Mouse (Mus musculus) G1E (cell line): ENCODE results near the gene Ap3s2. TPM values are rescaled to one million over a fixed set of nuclear protein-coding genes. Genes with fewer than 3 reads are reported as not detected.

Experiments used
- ATAC-seq: 2 replicates; pipeline ENCODE4 v1.8.0; 2016; ENCODE audit warnings: mild to moderate bottlenecking; ENCODE audit not compliant: insufficient number of reproducible peaks, poor library complexity, low FRiP score, severe bottlenecking; ENCODE audit errors: extremely low read depth
- DNase-seq: peaks from one replicate; pipeline ENCODE4 v3.0.0; 2012; ENCODE audit warnings: low spot score
- H3K27me3 ChIP-seq: 2 replicates; pipeline ENCODE4 v1.6.1; 2012; ENCODE audit warnings: mild to moderate bottlenecking, low read length, inconsistent platforms; ENCODE audit not compliant: insufficient read depth
- H3K36me3 ChIP-seq: replicated peaks from 2 replicates; pipeline ENCODE3; 2012; ENCODE audit warnings: mild to moderate bottlenecking, inconsistent platforms
- H3K4me1 ChIP-seq: 2 replicates; pipeline ENCODE4 v1.6.1; 2012; ENCODE audit warnings: low read depth, low read length, inconsistent platforms, mixed read lengths; ENCODE audit not compliant: insufficient read depth
- H3K4me3 ChIP-seq: 2 replicates; pipeline ENCODE4 v1.5.1; 2012; ENCODE audit warnings: low read depth, mild to moderate bottlenecking, inconsistent platforms, low read length, moderate library complexity, mixed read lengths
- H3K9me3 ChIP-seq: replicated peaks from 2 replicates; pipeline ENCODE4 v1.6.1; 2012; ENCODE audit warnings: inconsistent platforms
- CTCF ChIP-seq: IDR thresholded peaks from 2 replicates; pipeline ENCODE4 v1.5.1; 2012; ENCODE audit warnings: low read depth, low read length, inconsistent platforms, mixed read lengths
- GATA1 ChIP-seq: IDR thresholded peaks from 2 replicates; pipeline ENCODE4 v1.6.1; 2012; ENCODE audit warnings: borderline replicate concordance, low read length, inconsistent platforms, mixed read lengths
- GATA2 ChIP-seq: IDR thresholded peaks from 2 replicates; pipeline ENCODE4 v1.6.1; 2012; ENCODE audit warnings: low read depth, low read length, inconsistent platforms, borderline replicate concordance
- POLR2AphosphoS5 ChIP-seq: IDR thresholded peaks from 2 replicates; pipeline ENCODE4 v1.6.1; 2012; ENCODE audit warnings: low read depth, low read length, inconsistent platforms; ENCODE audit not compliant: insufficient replicate concordance
- TAL1 ChIP-seq: conservative IDR thresholded peaks from 2 replicates; pipeline ENCODE4 v1.6.1; 2012; ENCODE audit warnings: low read depth, low read length, inconsistent platforms, mixed read lengths
- polyA plus RNA-seq: library from polyadenylated mRNA; stranded (reverse); fragments of >175 nt; gene quantifications from 2 replicates; pipeline ENCODE4 v1.2.3, GENCODE M21; 2012
- total RNA-seq, 2 experiments: library from RNA; stranded (forward) in 1 of 2; stranded (reverse) in 1 of 2; fragments of 200-1000 nt in 1 of 2; fragments of >200 nt in 1 of 2; fragmentation: Nextera tagmentation in 1 of 2; gene quantifications; 2 replicates each; pipeline ENCODE4 v1.2.3; 2014 to 2017

The Ap3s2 gene
- total and polyA plus RNA-seq, 3 experiments, result 6.0 to 23.9 (median 7.1) TPM

GRCm38 (mm10) chr7:79868475-79868874 lies 52.0 kb downstream of the Ap3s2 start:
- no peak overlapping the region for H3K4me3 ChIP-seq
- no peaks in the 10 kb centered on the region for H3K4me1 ChIP-seq
- H3K9me3 ChIP-seq, result no peaks in the 10 kb centered on the region
- ATAC-seq (no peak), DNase-seq (no peak)
- H3K36me3 ChIP-seq, result no peaks in the 10 kb centered on the region
- H3K27me3 ChIP-seq, result peaks cover 30% of the 10 kb centered on the region
- TF ChIP-seq CTCF (no peak), POLR2AphosphoS5 (no peak)

DNA sequence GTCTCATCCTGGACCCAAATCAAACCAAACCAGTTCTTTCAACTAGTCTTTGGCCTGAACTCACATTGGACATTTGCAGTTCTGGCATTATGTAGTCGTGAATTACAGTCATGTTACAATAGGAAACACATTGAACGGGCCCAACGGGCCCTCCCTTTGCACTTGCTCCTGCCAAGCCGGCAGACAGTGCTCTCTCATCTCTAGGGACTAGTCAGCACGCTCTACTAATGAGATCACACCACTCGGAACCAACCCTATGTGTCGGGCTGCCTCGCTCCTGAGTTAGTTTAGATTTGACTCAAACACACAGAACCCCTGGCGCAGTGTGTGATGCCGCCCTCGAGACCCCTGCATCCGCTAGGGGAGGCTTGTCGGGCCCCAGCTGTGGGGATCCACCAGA lies 52.6 kb downstream of the Ap3s2 start:
- Histone ChIP-seq H3K36me3 (no peaks in the 10 kb centered on the region), H3K4me3 (no peak overlapping the region), H3K9me3 (no peaks in the 10 kb centered on the region), H3K4me1 (no peaks in the 10 kb centered on the region), H3K27me3 (peaks cover 29% of the 10 kb centered on the region)
- no peak for DNase-seq
- no peak for ATAC-seq
- TF ChIP-seq TAL1, result no peak
- no peak for TF ChIP-seq POLR2AphosphoS5
- no peak for TF ChIP-seq CTCF
- no peak for TF ChIP-seq GATA2
- no peak for TF ChIP-seq GATA1

- Histone ChIP-seq H3K27me3 (peaks cover 26% of the 10 kb centered on the region), H3K4me3 (no peak overlapping the region), H3K4me1 (no peaks in the 10 kb centered on the region), H3K9me3 (no peaks in the 10 kb centered on the region), H3K36me3 (no peaks in the 10 kb centered on the region)
- TF ChIP-seq CTCF (no peak), GATA1 (no peak), GATA2 (no peak), TAL1 (no peak), POLR2AphosphoS5 (no peak)
- no peak for DNase-seq
- no peak for ATAC-seq
These were observed 54.0 kb downstream of the Ap3s2 start for GRCm38 (mm10) chr7:79866294-79867000.

GRCm38 (mm10) chr7:79861794-79862193 lies 58.7 kb downstream of the Ap3s2 start:
- no peaks in the 10 kb centered on the region for H3K4me1 ChIP-seq
- no peaks in the 10 kb centered on the region for H3K36me3 ChIP-seq
- no peak for TF ChIP-seq CTCF
- H3K9me3 ChIP-seq, result no peaks in the 10 kb centered on the region
- DNase-seq (no peak), ATAC-seq (no peak)
- H3K4me3 ChIP-seq, result no peak overlapping the region
- peaks cover 9% of the 10 kb centered on the region for H3K27me3 ChIP-seq

DNA sequence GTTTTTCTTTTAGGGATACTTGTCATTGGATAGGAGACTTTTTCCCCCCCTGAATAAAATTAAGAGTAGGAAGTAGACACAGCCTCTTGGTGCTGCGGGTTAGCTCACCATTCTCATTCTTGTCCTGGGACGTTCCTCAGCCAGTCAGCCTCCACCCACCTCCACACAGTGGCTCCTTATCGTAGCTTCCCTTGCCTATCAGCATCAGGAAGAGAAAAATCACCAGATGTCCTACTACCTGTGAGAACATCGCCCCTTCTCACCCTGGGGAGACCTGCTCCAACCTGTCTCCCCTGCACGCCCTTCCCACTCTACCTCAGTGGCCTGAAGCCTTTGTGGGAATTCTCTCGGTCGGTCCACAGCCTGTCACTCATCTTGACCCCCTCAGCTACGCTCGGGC lies 59.6 kb downstream of the Ap3s2 start, which contains the start of gene Anpep:
Anpep (minus strand) TSS at position 249 of the 400 bp plus-strand sequence.
- DNase-seq, result no peak
- peaks cover 7% of the 10 kb centered on the region for H3K27me3 ChIP-seq
- H3K4me1 ChIP-seq, result no peaks in the 10 kb centered on the region
- no peak for ATAC-seq
- TF ChIP-seq CTCF (no peak), TAL1 (no peak), GATA2 (no peak), GATA1 (no peak), POLR2AphosphoS5 (no peak)
- no peaks in the 10 kb centered on the region for H3K36me3 ChIP-seq
- H3K9me3 ChIP-seq, result no peaks in the 10 kb centered on the region
- H3K4me3 ChIP-seq, result no peak within 1 kb of the TSS

GRCm38 (mm10) chr7:79858956-79859630 lies 61.4 kb downstream of the Ap3s2 start:
- no peak for DNase-seq
- TF ChIP-seq GATA1 (no peak), GATA2 (no peak), POLR2AphosphoS5 (no peak), TAL1 (no peak), CTCF (no peak)
- Histone ChIP-seq H3K4me1 (no peaks in the 10 kb centered on the region), H3K36me3 (no peaks in the 10 kb centered on the region), H3K9me3 (no peaks in the 10 kb centered on the region), H3K27me3 (peaks cover 7% of the 10 kb centered on the region; the same call in 1 of the 2 replicates), H3K4me3 (no peak overlapping the region)
- ATAC-seq, result no peak
